Mouse (Mus musculus) ES-Bruce4 (cell line): ENCODE measurements around the gene Rpl35a. TPM values are rescaled to one million over a fixed set of nuclear protein-coding genes. Genes with fewer than 3 reads are reported as not detected.
A peak's percentile ranks its signal among the peaks of the same experiment; 100 is the strongest.

Experiments used
- H3K27ac ChIP-seq: 2 replicates; pipeline ENCODE4 v1.5.1; 2012; ENCODE audit warnings: low read length, inconsistent platforms; ENCODE audit not compliant: insufficient read depth
- H3K27me3 ChIP-seq: 2 replicates; pipeline ENCODE4 v1.6.1; 2012; ENCODE audit warnings: mild to moderate bottlenecking, low read length, inconsistent platforms; ENCODE audit not compliant: control insufficient read depth, poor library complexity, insufficient read depth, severe bottlenecking
- H3K36me3 ChIP-seq: 2 replicates; pipeline ENCODE4 v1.6.1; 2012; ENCODE audit warnings: inconsistent platforms, mild to moderate bottlenecking, low read length, moderate library complexity; ENCODE audit not compliant: control insufficient read depth, poor library complexity, insufficient read depth, severe bottlenecking
- H3K4me1 ChIP-seq: one replicate; pipeline ENCODE4 v1.8.1; 2011; ENCODE audit warnings: low read length; ENCODE audit not compliant: control insufficient read depth, insufficient read depth
- H3K4me3 ChIP-seq: 2 replicates; pipeline ENCODE4 v1.5.1; 2011; ENCODE audit warnings: low read depth, mild to moderate bottlenecking, low read length
- H3K9ac ChIP-seq: 2 replicates; pipeline ENCODE4 v1.6.1; 2012; ENCODE audit warnings: low read depth, mild to moderate bottlenecking, inconsistent platforms; ENCODE audit not compliant: poor library complexity, severe bottlenecking
- H3K9me3 ChIP-seq: replicated peaks from 2 replicates; pipeline ENCODE4 v1.6.1; 2012; ENCODE audit warnings: mild to moderate bottlenecking, low read length, inconsistent platforms; ENCODE audit not compliant: control insufficient read depth, poor library complexity, insufficient read depth, severe bottlenecking
- CTCF ChIP-seq: IDR thresholded peaks from one replicate; pipeline ENCODE4 v1.8.1; 2011; ENCODE audit warnings: low read depth, low read length
- EP300 ChIP-seq: IDR thresholded peaks from 2 replicates; pipeline ENCODE4 v1.6.1; 2011; ENCODE audit warnings: low read depth, low read length; ENCODE audit not compliant: insufficient read depth
- POLR2A ChIP-seq: IDR thresholded peaks from one replicate; pipeline ENCODE4 v1.8.1; 2011; ENCODE audit warnings: low read length; ENCODE audit not compliant: insufficient read depth
- polyA plus RNA-seq: library from polyadenylated mRNA; stranded (reverse); fragments of >200 nt; gene quantifications from 2 replicates; pipeline ENCODE4 v1.2.4, GENCODE M21; 2011; ENCODE audit warnings: low read depth; ENCODE audit not compliant: missing spikeins, insufficient read depth, insufficient read length

The Rpl35a gene
- polyA plus RNA-seq, 1 experiment, result 1,499 TPM

GRCm38 (mm10) chr16:33015396-33015907 is 40.8 kb upstream of the Rpl35a start:
- Histone ChIP-seq H3K27ac (no peak overlapping the region), H3K9me3 (no peaks in the 10 kb centered on the region), H3K4me3 (no peak overlapping the region), H3K9ac (no peak overlapping the region), H3K27me3 (no peaks in the 10 kb centered on the region), H3K36me3 (peaks cover 6% of the 10 kb centered on the region; the same call in 1 of the 2 replicates), H3K4me1 (peaks cover 2% of the 10 kb centered on the region)
- no peak for TF ChIP-seq POLR2A
- TF ChIP-seq CTCF, result no peak
- TF ChIP-seq EP300, result no peak

- Histone ChIP-seq H3K27me3 (no peaks in the 10 kb centered on the region), H3K4me3 (no peak overlapping the region), H3K9ac (no peak overlapping the region), H3K36me3 (peaks cover 6% of the 10 kb centered on the region; the same call in 1 of the 2 replicates), H3K9me3 (no peaks in the 10 kb centered on the region), H3K4me1 (peaks cover 2% of the 10 kb centered on the region), H3K27ac (no peak overlapping the region)
- TF ChIP-seq EP300 (no peak), POLR2A (no peak), CTCF (no peak)
Measured at GRCm38 (mm10) chr16:33015986-33016385, 40.3 kb upstream of the Rpl35a start.

- H3K9me3 ChIP-seq, result no peaks in the 10 kb centered on the region
- H3K27me3 ChIP-seq, result no peaks in the 10 kb centered on the region
- no peaks in the 10 kb centered on the region for H3K4me1 ChIP-seq
- peaks cover 3% of the 10 kb centered on the region; the same call in 1 of the 2 replicates for H3K36me3 ChIP-seq
- H3K27ac ChIP-seq, result no peak overlapping the region
- TF ChIP-seq EP300 (no peak), CTCF (no peak), POLR2A (no peak)
- H3K9ac ChIP-seq, result no peak overlapping the region
- H3K4me3 ChIP-seq, result no peak overlapping the region
Measured at GRCm38 (mm10) chr16:33017677-33018349, 38.4 kb upstream of the Rpl35a start.

GRCm38 (mm10) chr16:33019117-33019770 is 37.0 kb upstream of the Rpl35a start:
- Histone ChIP-seq H3K4me1 (no peaks in the 10 kb centered on the region), H3K9ac (no peak overlapping the region), H3K36me3 (no peaks in the 10 kb centered on the region; the same call in 1 of the 2 replicates), H3K9me3 (no peaks in the 10 kb centered on the region), H3K27ac (no peak overlapping the region), H3K4me3 (peak overlapping the region; percentile 20; the same call in 1 of the 2 replicates), H3K27me3 (no peaks in the 10 kb centered on the region)
- TF ChIP-seq EP300, result peak; percentile 75; the same call in 1 of the 2 replicates
- TF ChIP-seq POLR2A, result no peak
- TF ChIP-seq CTCF, result no peak

- Histone ChIP-seq H3K4me1 (no peaks in the 10 kb centered on the region), H3K9me3 (no peaks in the 10 kb centered on the region), H3K9ac (no peak overlapping the region), H3K4me3 (no peak overlapping the region), H3K36me3 (no peaks in the 10 kb centered on the region), H3K27ac (no peak overlapping the region), H3K27me3 (no peaks in the 10 kb centered on the region)
- TF ChIP-seq CTCF (no peak), POLR2A (no peak)
Measured at GRCm38 (mm10) chr16:33021381-33021780, 34.9 kb upstream of the Rpl35a start.

GRCm38 (mm10) chr16:33023750-33024149 is 32.5 kb upstream of the Rpl35a start:
- no peak for TF ChIP-seq POLR2A
- TF ChIP-seq EP300, result 0 out of 2 replicates have a peak, but pooled peaks have one; percentile 42
- TF ChIP-seq CTCF, result peak; percentile 100
- no peaks in the 10 kb centered on the region; the same call in 1 of the 2 replicates for H3K36me3 ChIP-seq
- H3K4me1 ChIP-seq, result no peaks in the 10 kb centered on the region
- no peaks in the 10 kb centered on the region for H3K9me3 ChIP-seq
- no peak overlapping the region for H3K9ac ChIP-seq
- no peak overlapping the region for H3K4me3 ChIP-seq
- no peaks in the 10 kb centered on the region for H3K27me3 ChIP-seq
- no peak overlapping the region for H3K27ac ChIP-seq
